Mouse (Mus musculus): Measurements from ENCODE around the gene Gm813.
"Not testable (repeated sequence)": the region's sequence is repeated elsewhere in the genome, so short reads cannot be mapped to it uniquely, and the experiment has no call there.

Gene Gm813

GRCm38 (mm10) chr16:58616878-58617277 lies at the start of gene Gm813:
Gene Gm813, minus strand, starts transcription at chr16:58616978.
- DNase-seq (ENCODE audit: low spot score in 2 of 2): no peak

- DNase-seq (ENCODE audit: low spot score in 2 of 2): not testable (repeated sequence)
Measured at GRCm38 (mm10) chr16:58665137-58665536, 48.4 kb upstream of the Gm813 start.

GRCm38 (mm10) chr16:58663816-58664215 lies 47.0 kb upstream of the Gm813 start:
- no peak for DNase-seq (ENCODE audit: low spot score in 2 of 2)

GRCm38 (mm10) chr16:58663021-58663420 lies 46.2 kb upstream of the Gm813 start:
- DNase-seq (ENCODE audit: low spot score in 2 of 2): no peak

GRCm38 (mm10) chr16:58662287-58662791 lies 45.6 kb upstream of the Gm813 start:
- no peak for DNase-seq (ENCODE audit: low spot score in 2 of 2)

GRCm38 (mm10) chr16:58661826-58662225 lies 45.0 kb upstream of the Gm813 start:
- peak; percentile 21 to 60 for DNase-seq (ENCODE audit: low spot score in 2 of 2)

GRCm38 (mm10) chr16:58658668-58659067 lies 41.9 kb upstream of the Gm813 start:
- DNase-seq (ENCODE audit: low spot score in 2 of 2): no peak

GRCm38 (mm10) chr16:58656526-58656925 lies 39.7 kb upstream of the Gm813 start:
- DNase-seq (ENCODE audit: low spot score in 2 of 2): no peak

- no peak for DNase-seq (ENCODE audit: low spot score in 2 of 2)
Measured at GRCm38 (mm10) chr16:58655751-58656150, 39.0 kb upstream of the Gm813 start.

- no peak for DNase-seq (ENCODE audit: low spot score in 2 of 2)
Measured at GRCm38 (mm10) chr16:58649979-58650378, 33.2 kb upstream of the Gm813 start.

- DNase-seq (ENCODE audit: low spot score in 2 of 2): no peak
Measured at GRCm38 (mm10) chr16:58638689-58639175, 22.0 kb upstream of the Gm813 start, which contains the start of gene E330017A01Rik. Gene E330017A01Rik, minus strand, starts transcription at chr16:58638739.

GRCm38 (mm10) chr16:58638016-58638415 lies 21.2 kb upstream of the Gm813 start:
- no peak for DNase-seq (ENCODE audit: low spot score in 2 of 2)

GRCm38 (mm10) chr16:58637448-58637847 lies 20.7 kb upstream of the Gm813 start:
- DNase-seq (ENCODE audit: low spot score in 2 of 2): no peak

- DNase-seq (ENCODE audit: low spot score in 2 of 2): no peak
Measured at GRCm38 (mm10) chr16:58635866-58636265, 19.1 kb upstream of the Gm813 start.

GRCm38 (mm10) chr16:58629736-58630135 lies 13.0 kb upstream of the Gm813 start:
- no peak for DNase-seq (ENCODE audit: low spot score in 2 of 2)

GRCm38 (mm10) chr16:58628968-58629367 lies 12.2 kb upstream of the Gm813 start:
- DNase-seq (ENCODE audit: low spot score in 2 of 2): no peak

GRCm38 (mm10) chr16:58628336-58628680 lies 11.5 kb upstream of the Gm813 start:
- DNase-seq (ENCODE audit: low spot score in 2 of 2): no peak

GRCm38 (mm10) chr16:58627597-58628335 lies 11.0 kb upstream of the Gm813 start:
- no peak for DNase-seq (ENCODE audit: low spot score in 2 of 2)

GRCm38 (mm10) chr16:58623944-58624343 lies 7.2 kb upstream of the Gm813 start:
- DNase-seq (ENCODE audit: low spot score in 2 of 2): peak; percentile 14 to 38

- DNase-seq (ENCODE audit: low spot score in 2 of 2): no peak
Measured at GRCm38 (mm10) chr16:58623114-58623513, 6.3 kb upstream of the Gm813 start.

- no peak for DNase-seq (ENCODE audit: low spot score in 2 of 2)
Measured at GRCm38 (mm10) chr16:58622377-58622776, 5.6 kb upstream of the Gm813 start.

GRCm38 (mm10) chr16:58617346-58617745 lies 568 bp upstream of the Gm813 start:
- no peak for DNase-seq (ENCODE audit: low spot score in 2 of 2)

GRCm38 (mm10) chr16:58612969-58613368 lies 3.8 kb downstream of the Gm813 start:
- peak in 1 of 2 experiments; percentile 13 for DNase-seq (ENCODE audit: low spot score in 2 of 2)

All from spleen, postnatal 36 days (tissue).